Mouse (Mus musculus) heart, adult 11 months (tissue): ENCODE data around the gene Mphosph9.

Experiments
- DNase-seq: peaks from one replicate; pipeline ENCODE4 v3.0.0; 2022

Gene Mphosph9

GRCm38 (mm10) chr5:124263246-124263645 is 64.5 kb downstream of the Mphosph9 start:
- DNase-seq, result peak; percentile 28

DNA sequence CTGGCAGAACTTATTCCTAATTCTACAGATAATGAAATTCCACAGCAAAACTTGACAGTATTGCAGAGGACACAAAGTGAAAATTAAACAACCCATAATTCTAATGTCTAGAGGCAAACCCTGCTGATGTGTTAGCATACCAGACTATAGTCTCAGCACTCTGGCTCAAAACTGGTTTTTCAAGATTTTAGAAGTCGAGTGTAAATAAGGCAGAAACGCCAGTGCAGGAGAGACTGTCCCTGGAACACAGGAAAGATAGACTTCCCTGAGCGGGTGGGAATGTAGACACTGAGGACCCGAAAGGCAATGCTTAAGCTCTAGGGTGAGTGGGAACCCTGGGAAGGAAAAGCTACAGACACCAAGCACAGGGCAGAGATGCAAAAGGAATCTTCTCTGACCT is 65.7 kb downstream of the Mphosph9 start:
- peak; percentile 57 for DNase-seq

DNA sequence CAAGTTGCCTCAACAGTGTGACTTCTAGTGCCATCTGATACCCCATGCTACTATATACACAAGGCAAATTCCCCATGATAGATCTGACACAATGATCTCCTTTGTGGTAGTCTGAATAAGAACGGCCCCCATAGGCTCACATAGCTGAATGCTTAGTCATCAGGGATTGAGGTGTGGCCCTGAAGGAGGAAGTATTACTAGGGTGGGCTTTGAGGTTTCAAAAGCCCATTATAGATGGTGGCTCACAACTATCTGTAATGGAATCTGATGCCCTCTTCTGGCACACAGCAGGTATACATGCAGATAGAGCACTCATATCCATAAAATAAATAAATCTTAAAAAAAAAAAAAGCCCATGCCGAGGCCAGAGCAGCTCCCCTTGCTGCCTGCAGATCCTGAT is 68.6 kb downstream of the Mphosph9 start:
- peak; percentile 28 for DNase-seq

DNA sequence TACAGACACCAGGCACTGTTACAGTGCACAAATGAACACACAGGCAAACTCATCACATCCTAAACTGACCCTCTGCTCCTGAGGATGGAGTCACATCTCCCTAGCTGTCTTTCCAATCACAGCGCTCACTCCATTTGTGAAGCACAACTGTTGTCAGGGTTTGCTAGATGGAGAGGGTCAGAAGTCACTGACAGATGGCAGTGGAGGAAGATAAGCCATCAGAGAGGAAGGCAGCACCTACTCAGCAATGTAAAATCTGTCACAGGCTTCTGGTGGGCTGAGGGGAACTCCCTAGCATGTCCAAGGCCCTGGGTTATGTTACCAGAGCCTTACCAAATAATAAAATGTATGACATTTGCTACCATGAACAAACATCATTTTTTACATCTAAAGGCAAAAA is 69.7 kb downstream of the Mphosph9 start:
- peak; percentile 63 for DNase-seq

DNA sequence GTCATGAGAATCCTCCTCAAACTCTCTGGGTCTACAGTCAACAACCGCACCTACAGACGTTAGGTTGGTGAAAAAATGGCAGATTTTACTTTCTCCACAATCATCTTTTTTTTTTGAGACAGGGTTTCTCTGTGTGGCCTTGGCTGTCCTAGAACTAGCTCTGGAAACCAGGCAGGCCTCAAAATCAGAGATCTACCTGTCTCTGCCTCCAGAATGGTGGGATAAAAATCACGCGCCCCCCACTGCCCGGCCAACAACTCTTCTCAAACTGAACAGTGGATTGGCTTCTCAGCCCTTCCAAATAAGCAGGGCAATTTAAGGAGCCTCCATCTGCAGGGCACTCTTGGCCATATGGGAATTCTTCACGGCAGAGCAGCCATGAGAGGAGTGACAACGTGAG is 72.6 kb downstream of the Mphosph9 start:
- DNase-seq, result peak; percentile 68

DNA sequence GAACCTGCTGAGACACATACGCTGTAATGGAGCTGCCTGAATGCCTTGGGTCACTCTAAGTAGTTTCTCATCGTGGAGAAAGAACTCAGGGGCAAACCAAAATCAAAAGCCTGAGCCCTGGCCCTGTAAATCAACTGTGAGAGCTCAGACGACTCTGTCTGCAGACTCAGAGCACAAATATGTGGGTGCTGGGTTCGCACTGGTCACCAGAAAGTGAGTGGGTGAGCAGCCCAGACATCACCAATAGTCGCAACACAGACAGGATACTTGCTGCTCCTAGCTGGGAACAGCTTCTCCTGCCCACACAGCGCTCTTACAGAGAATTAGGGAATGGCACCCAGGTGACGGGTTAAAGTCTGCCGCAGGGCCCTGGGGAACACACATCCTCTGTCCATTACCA is 74.2 kb downstream of the Mphosph9 start:
- DNase-seq, result peak; percentile 87

DNA sequence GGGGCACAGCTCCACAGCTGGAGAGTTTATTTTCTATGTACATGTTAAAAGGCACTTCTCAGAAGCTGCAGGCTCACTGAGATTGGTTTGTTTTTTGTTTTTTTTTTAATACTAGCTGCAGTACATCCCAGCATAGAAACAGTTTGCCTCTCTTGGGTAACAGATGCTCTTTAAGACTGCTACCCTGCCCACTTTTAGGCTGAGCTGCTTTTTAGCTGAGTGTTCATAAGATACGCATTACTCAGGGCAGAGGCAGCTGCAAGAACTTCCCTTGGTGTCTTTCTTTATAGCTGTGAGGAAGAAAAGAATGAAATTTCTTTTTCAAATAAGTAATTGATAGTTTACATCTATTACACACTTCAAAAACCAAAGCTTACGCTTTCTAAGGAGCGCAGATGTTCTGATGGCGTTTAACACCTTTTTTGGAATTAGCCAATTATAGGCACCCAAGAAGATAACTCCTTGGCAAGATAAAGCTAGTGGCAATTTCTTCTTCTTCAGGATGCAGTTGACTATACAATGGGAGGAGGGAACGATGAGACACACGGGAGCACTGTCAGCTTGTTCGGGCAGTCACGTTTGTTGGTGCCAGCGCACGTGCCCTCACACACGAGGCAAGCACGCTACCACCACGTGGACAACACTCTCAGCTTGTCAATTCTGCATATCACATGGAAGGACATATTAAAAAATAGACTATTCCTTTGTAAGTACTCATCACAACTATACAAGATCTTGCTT is 75.0 kb downstream of the Mphosph9 start:
- no peak for DNase-seq

DNA sequence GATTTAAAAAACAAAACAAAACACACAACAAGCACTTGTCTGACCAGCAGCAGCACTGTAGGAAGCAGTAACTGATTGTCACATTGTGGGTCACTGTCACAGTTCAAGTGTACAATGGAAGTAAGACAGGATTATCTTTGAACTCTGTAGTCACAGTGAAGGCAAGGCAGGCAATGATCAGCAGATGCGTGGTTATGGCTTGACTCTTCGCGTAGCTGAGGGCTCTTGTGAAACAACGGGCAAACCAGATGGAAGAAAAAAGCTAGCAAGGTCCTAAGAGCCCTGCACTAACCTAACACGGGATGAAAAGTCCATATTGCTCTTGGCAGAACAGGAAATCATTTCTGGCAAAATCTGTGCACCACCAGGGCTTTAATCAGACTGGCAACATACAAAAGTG is 76.7 kb downstream of the Mphosph9 start:
- DNase-seq, result peak; percentile 80

GRCm38 (mm10) chr5:124249614-124250591 is 77.9 kb downstream of the Mphosph9 start, which contains the start of gene Pitpnm2:
Gene Pitpnm2, minus strand, starts transcription at chr5:124249760.
- peak; percentile 97 for DNase-seq

GRCm38 (mm10) chr5:124248845-124249613 is 78.7 kb downstream of the Mphosph9 start:
- DNase-seq, result peak; percentile 98

- peak; percentile 97 for DNase-seq
These were observed 79.7 kb downstream of the Mphosph9 start for GRCm38 (mm10) chr5:124247986-124248626.

- no peak for DNase-seq
These were observed 80.5 kb downstream of the Mphosph9 start for GRCm38 (mm10) chr5:124247296-124247695.

GRCm38 (mm10) chr5:124244885-124245284 is 82.9 kb downstream of the Mphosph9 start:
- DNase-seq, result peak; percentile 90

- DNase-seq, result peak; percentile 68
These were observed 83.3 kb downstream of the Mphosph9 start for GRCm38 (mm10) chr5:124244449-124244848.

- peak; percentile 92 for DNase-seq
These were observed 84.4 kb downstream of the Mphosph9 start for GRCm38 (mm10) chr5:124243236-124243901.

DNA sequence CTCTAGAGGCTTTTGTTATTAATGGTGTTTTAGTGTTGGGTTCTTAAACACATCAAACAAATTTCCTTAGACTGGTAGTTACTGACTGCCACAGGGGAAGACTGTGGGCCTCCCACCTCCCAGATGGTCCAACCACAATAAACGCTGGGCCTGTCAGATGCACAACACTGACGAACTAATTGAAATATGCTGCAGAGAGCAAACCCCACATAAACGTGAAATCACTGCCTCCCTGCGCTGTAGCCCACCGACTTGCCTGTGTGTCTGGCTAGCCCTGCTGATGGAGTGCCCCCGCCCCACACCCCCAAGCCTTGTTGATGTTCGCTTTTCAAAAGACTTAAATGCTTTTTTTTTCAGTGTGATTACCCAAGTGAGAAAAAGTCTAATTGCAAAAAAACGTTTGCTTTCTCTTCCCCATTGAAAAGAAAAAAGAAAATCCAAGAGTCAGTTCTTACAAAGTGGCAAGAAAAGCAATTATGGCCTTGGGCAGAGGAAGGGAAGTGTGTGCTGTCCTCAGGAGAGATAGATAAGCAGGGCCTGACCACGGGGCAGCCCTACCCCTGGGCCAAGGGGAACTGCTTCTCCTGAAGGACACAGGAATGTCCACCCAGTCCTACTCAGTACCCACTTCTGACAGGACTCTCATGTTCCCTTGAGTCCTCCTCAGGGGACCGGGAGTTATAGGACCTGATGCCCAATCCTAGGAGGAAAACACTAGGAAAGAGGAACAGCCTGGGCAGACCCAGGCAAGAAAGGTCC is 85.9 kb downstream of the Mphosph9 start:
- DNase-seq, result peak; percentile 87

DNA sequence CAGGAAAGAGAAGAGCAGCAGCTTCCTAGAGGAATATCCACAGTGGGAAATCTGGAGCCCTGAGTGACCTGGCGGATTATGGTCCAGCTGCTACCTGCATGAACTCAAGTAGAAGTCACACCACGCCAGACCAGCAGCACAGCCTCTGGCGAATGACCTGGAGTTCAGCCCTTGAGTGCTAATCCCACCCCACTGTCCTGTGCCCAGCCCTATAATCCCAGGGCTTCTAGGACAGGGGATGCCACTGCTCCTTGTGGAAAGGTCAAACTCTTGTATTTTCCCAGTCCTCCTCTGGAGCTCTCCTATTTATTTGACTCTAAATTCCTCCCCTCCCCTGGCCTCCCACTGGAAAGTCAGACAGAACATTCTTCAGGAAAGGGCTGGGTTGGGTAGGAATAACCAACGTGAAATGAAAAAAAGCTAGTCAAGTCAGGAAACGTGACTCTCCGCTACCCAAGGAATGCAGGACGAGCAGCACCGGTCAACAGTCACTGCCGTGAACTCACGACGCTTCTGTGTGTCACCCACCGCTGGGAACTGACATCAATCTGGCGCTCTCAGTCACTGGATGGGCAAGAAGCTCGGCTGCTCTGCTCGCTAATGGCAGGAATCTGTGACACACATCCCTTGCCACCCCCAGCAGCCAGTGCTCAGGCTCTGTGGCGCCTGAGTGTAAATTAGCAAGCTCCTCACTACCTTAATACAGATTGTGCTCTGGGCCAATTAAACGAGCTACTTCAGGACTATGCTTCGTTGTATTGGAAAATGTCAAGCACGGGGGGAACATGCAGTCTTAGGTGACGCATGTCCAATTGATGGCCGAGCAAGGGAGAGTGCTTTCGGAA is 86.7 kb downstream of the Mphosph9 start:
- DNase-seq, result peak; percentile 94

DNA sequence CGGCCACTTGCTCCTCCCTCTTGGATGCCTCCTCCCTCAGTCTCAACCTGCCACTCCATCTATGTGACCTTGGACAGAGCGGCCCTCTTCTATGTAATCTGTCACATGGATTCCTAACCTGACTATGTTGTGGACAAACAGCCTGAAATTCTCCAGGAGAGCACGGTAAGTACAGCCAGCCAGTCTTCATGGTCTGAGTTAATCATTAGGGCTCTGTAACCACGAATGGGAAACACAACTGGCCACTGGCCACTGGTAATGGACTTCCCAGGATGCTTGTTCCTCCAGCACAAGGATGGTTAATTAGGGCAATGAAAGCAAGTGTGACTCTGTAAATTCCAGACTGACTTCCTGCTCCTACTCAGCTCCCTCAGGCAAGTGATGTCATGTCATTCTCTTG is 91.6 kb downstream of the Mphosph9 start:
- peak; percentile 93 for DNase-seq

GRCm38 (mm10) chr5:124234778-124235177 is 93.0 kb downstream of the Mphosph9 start:
- peak; percentile 91 for DNase-seq
